Mouse (Mus musculus): ENCODE measurements at regions not wholly inside any gene's neighbourhood (a gene's known extent, or its start where the extent isn't known, plus 50 kb on each side); places are given as distances from the start of the nearest gene placed in this dataset.

GRCm38 (mm10) chr11:84760622-84761196 lies 58.6 kb downstream of the Mrm1 start:
- in situ Hi-C loops (cut with MboI, MseI) = no loop called here

DNA sequence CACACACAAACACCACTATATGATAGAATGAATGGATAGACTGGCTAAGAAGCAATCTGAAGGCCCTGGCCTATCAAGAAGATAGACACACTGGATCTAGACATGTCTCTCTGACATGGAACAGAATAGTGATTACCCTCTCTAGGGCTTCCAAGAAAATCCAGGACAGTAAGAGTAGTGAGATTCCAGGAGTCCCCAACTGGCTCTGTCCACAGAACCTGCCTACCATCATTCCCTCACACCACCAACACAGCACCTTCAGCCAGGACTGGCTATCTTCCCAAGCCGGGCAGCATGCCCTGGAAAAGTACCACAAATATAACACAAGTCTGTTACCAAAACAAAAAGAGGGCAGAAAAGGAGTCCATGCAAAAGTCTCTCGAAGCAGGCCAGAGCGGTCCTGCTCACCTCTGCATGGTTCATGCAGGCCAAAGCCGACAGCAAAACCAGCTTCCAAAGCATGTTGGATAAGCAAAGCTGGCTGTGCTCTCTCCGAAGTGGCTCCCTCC lies 59.8 kb downstream of the Mrm1 start:
- in situ Hi-C loops (cut with MboI, MseI) = no loop called here

- in situ Hi-C loops (cut with MboI, MseI) = no loop called here
These were observed 67.3 kb downstream of the Mrm1 start for GRCm38 (mm10) chr11:84752007-84752406.

GRCm38 (mm10) chr11:84749490-84750349 lies 69.6 kb downstream of the Mrm1 start:
- in situ Hi-C loops (cut with MboI, MseI) = no loop called here

DNA sequence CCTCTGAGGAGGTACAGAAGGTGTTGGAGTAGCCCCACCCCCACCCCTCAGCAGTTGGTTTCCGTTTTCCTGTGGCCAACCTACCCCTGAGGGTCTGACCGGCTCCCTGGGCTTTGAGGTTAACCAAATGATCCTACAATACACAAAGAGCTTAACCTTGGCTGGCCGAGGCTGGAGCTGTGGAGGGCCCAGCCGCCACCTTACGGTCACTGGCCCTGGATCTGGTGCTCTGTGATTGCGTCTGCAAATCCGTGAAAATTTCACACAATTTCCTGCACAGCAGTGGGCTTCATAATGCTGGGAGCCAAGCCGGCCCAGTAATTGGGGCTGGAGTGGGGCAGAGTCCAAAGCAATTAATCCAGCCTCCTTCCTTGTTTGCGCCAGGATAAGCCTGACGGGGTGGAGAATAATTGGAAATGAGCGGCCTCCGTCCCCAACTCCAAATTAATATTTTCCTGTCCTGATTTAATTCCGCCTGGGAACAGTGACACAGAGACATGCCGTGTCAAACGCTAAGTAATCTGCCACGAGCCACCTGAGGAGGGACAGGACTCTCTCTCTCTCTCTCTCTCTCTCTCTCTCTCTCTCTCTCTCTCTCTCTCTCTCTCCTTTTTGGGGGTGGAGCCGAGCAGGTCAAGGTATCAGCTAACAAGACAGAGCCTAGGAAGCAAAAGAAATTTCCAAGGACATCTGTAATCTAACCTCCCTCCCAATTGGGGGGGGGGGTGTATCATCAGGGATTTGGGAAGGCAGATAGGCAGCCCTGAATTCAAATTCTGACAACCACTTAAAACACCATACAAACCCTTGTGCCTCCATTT lies 80.3 kb downstream of the Mrm1 start:
- in situ Hi-C loops (cut with MboI, MseI) = no loop called here

GRCm38 (mm10) chr11:84738128-84738527 lies 81.2 kb downstream of the Mrm1 start:
- in situ Hi-C loops (cut with MboI, MseI) = no loop called here

DNA sequence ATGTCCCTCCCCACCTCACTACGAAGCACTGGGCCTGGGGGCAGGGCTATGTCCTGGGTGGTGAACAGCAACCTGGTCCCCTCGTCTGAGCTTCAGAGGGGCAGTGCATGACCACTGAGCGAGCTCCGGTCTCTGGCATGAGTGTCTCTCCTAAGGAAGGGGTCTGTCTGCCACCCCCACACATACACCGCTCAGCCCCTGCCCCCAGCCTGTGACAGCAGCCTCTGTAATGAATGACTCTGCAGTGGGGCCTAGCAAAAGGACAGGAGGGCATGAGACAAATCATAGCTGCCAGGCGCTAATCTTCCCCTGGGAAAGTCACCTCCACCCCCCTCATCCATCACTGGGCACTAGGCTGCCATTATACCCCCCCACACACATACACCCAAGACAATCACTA lies 87.4 kb downstream of the Mrm1 start:
- in situ Hi-C loops (cut with MboI, MseI) = no loop called here

GRCm38 (mm10) chr11:84730218-84730617 lies 89.1 kb downstream of the Mrm1 start:
- in situ Hi-C loops (cut with MboI, MseI) = no loop called here

- in situ Hi-C loops (cut with MboI, MseI) = no loop called here
These were observed 90.1 kb downstream of the Mrm1 start for GRCm38 (mm10) chr11:84729189-84729588.

- in situ Hi-C loops (cut with MboI, MseI) = no loop called here
These were observed 93.2 kb downstream of the Mrm1 start for GRCm38 (mm10) chr11:84725936-84726613.

GRCm38 (mm10) chr11:84725177-84725792 lies 94.0 kb downstream of the Mrm1 start:
- in situ Hi-C loops (cut with MboI, MseI) = no loop called here

DNA sequence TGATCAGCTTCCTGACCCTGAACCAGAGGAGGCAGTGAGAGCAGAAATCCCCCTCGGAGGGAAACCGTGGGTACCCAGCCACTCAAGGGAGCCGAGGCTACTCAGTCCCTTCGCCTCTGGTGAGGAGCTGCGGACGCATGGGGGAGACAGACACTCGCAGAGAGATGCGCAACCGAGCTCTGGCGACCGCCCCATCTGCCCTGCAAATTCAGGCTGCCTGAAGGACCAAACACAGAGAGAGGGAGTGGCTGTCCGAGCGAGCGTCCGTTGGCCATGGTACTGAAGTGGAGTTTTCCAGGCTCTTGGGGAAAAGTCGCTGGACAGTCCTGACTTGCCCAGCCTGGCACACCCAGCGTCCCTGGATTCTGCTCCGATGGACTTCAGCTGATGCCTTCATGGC lies 95.2 kb downstream of the Mrm1 start:
- in situ Hi-C loops (cut with MboI, MseI) = loop anchor here in 1 of 2 experiments (5.0 kb wide), 1 partner anchor 497 kb away; no protein-coding TSS in a partner anchor

- in situ Hi-C loops (cut with MboI, MseI) = loop anchor here in 1 of 2 experiments (5.0 kb wide), 1 partner anchor 495 kb away; no protein-coding TSS in a partner anchor
These were observed 96.6 kb downstream of the Mrm1 start for GRCm38 (mm10) chr11:84722658-84723201.

DNA sequence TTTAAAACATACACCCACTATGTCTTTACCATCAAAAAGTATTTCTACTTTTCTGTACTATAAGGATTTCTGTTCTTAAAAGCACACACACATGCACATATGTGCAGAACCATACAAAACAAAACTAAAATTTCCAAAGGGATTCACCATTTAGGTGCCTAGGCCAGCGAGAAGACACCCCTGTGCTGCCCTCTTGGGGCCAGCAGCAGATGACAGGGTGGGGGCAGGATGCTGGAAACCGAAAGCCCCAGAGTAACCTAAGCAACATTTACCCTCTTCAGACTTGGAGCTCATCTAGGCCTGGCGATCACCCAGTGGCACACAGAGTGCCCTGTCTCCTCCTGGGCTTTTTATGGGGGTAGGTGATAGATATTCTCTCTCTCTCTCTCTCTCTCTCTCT lies 97.3 kb downstream of the Mrm1 start:
- in situ Hi-C loops (cut with MboI, MseI) = loop anchor here in 1 of 2 experiments (5.0 kb wide), 1 partner anchor 495 kb away; no protein-coding TSS in a partner anchor

DNA sequence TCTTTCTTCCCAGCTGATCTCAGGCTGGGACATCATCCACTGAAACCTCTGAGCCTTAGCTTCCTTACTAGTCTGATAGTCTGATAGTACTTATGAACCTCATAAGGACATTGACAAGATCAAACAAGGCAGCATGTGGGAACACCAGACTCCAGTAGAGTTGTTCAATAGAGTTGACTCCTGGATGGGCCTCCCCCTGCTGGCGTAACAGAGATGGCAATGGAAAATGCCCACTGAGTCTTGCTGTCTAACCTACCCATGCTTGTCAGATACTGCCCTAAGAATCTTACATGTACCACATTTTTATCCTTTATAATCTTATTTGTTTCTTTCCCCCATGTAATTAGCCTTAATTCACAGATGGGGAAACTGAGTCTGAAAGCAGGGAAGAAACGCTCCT lies 98.2 kb downstream of the Mrm1 start:
- in situ Hi-C loops (cut with MboI, MseI) = loop anchor here in 1 of 2 experiments (5.0 kb wide), 1 partner anchor 494 kb away; no protein-coding TSS in a partner anchor

DNA sequence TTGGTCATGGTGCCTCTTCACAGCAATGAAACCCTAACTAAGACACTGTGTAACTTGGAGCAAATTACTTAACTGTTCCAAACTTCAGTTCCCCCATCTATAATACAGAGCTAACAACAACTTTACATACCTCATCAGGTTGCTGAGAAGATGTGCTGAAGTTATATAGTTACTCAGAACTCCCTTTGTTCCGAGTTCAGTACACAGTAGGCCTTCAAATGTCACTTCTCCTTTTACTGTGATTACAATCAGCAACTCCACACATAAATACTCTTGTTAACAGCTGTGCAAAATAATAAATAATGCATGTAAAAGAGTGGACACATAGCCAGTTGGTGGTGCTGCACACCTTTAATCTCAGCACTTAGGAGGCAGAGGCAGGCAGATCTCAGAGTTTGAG lies 99.5 kb downstream of the Mrm1 start:
- in situ Hi-C loops (cut with MboI, MseI) = loop anchor here (5.0 to 10.0 kb wide), 2 partner anchors 492 to 1585 kb away; no protein-coding TSS in a partner anchor

- in situ Hi-C loops (cut with MboI, MseI) = loop anchor here in 1 of 2 experiments (10.0 kb wide), 1 partner anchor 1592 kb away; no protein-coding TSS in a partner anchor
These were observed 106.6 kb downstream of the Mrm1 start for GRCm38 (mm10) chr11:84712731-84713130.

- in situ Hi-C loops (cut with MboI, MseI) = loop anchor here in 1 of 2 experiments (10.0 kb wide), 1 partner anchor 1593 kb away; no protein-coding TSS in a partner anchor
These were observed 107.4 kb downstream of the Mrm1 start for GRCm38 (mm10) chr11:84711886-84712285.

GRCm38 (mm10) chr11:84708222-84708730 lies 111.0 kb downstream of the Mrm1 start:
- in situ Hi-C loops (cut with MboI, MseI) = loop anchor here in 1 of 2 experiments (10.0 kb wide), 1 partner anchor 1427 kb away; no protein-coding TSS in a partner anchor

GRCm38 (mm10) chr11:84707772-84708171 lies 111.5 kb downstream of the Mrm1 start:
- in situ Hi-C loops (cut with MboI, MseI) = loop anchor here in 1 of 2 experiments (10.0 kb wide), 1 partner anchor 1427 kb away; no protein-coding TSS in a partner anchor

All from T-helper 17 cell (primary cell).